Mouse (Mus musculus) heart, postnatal 14 days (tissue): ENCODE data around the gene Capn8. TPM values are rescaled to one million over a fixed set of nuclear protein-coding genes. Genes with fewer than 3 reads are reported as not detected.
A peak's percentile ranks its signal among the peaks of the same experiment; 100 is the strongest.

Experiments used
- DNase-seq, 2 experiments: peaks; one replicate each; pipeline ENCODE4 v3.0.0; 2021 to 2022
- intact Hi-C: fragments of 180-260 bp; cut with DNase I; formaldehyde crosslinking; loops from one replicate; pipeline ENCODE4 v1.15.1; 2025
- total RNA-seq, 2 experiments: library from RNA; stranded (reverse); gene quantifications; 2 replicates each; pipeline ENCODE4 v1.2.3; 2021

Gene Capn8
- total RNA-seq, 2 experiments from 2014 or later, result not detected

DNA sequence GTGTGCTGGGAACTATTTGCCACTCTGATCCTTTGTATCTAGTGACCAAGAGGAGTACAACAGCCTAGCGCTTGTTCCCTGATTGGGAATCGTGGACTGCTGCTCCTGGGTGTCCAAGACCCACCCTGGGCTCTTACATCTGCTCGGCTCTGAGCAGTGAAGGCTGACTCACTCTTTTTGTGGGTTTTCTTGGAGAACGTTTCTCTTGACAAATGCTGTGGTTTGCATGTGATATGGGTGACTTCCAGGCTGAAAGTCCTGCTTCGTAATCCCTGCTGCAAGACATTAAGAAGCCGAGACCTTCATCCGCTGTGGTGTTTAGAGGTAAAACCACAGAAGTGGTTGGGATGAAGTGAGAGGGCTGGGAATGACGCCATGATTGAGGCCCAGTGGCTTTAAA, 21.7 kb upstream of the Capn8 start:
- DNase-seq, result no peak
- intact Hi-C loops, result no loop called here

DNA sequence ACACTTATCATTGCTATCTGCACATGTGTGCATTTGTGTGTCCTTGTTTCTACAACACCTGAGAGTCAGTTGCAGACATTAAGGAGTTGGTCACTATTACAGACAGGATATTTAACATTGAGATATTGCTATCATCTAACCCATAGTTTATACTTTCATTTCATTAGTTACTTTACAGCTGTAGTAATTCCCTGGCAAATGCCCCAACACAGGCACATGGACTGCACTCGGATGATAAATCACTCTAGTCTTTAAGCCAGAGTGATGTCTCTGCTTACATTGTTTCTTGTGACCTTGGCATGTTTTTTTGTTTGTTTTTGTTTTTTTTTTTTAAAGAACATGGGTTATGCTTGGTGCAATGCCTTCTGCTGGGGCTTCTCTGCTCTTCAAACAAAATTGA, 20.9 kb upstream of the Capn8 start:
- intact Hi-C loops, result no loop called here
- DNase-seq, result no peak

DNA sequence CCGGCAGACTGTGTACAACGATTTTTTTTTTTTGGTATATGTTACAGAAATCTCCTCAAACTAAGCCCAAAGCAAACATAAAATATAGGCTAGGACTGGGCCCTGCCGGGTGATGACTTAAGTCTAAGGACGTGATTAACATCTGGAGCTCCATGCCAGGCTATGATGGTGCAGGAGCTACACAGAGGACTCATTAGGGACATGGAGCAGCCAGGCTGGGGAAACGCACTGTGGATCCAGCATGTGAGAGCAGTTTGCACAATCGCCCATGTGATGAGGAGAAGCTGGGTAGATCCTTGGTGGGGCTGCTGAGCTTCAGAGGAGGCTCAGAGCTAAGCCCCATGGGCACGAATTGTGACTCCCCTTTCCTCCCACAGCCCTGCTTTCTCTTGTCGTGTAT, 14.0 kb upstream of the Capn8 start:
- DNase-seq, result no peak
- intact Hi-C loops, result loop anchor here (5.0 to 10.0 kb wide), 2 partner anchors 687 to 724 kb away; no protein-coding TSS in a partner anchor

DNA sequence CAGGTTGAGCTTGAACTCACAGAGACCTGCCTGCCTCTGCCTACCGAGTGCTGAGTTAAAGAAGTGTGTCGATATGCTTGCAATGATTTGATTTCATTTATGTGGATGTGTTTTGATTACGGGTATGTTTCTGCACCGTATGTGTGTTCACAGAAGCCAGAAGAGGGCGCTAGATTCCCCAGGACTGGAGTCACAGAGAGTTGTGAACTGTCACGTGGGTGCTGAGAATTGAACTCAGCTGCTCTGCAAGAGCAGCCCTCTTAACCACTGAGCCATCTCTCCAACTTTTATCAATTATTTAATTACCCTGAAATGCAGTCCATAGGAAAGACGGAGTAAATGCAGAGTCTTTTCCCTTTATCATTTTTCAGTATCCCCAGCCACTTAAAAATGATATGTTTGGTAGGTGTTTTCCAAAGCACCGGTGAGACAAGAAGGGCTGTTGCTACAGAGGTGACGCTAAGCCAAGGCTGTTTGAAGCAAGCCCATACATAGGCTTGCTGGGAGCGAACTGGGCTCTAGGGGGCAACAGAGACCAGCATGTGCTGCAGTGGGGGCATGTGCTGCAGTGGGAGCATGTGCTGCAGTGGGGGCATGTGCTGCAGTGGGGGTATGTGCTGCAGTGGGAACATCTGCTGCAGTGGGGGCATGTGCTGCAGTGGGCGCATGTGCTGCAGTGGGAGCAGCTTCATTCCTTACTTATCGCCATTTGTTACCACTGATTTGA, 11.0 kb upstream of the Capn8 start:
- peak; percentile 57 to 72 for DNase-seq
- intact Hi-C loops, result loop anchor here (2.0 to 10.0 kb wide), 4 partner anchors 239 to 721 kb away; no protein-coding TSS in a partner anchor

DNA sequence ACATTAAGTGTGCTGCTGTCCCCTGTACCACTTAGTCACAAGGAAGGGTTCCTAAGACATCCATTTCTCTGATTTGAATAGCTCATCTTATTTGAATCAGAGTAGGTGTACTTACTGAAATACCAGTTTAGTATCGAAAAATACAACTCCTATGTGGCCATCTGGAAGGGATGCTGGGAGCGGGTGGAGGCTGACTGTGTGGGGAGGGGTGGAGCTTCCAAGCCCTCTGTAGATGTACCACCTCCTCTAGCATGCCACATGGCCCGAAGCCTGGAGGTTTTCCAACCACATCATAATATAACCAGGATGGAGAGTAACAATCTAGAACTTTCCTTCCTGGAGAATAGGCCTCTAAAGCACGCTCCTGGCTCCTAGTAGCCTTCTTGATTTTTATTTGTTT, 6.5 kb upstream of the Capn8 start:
- no peak for DNase-seq
- intact Hi-C loops, result loop anchor here (10.0 kb wide), 1 partner anchor 717 kb away; no protein-coding TSS in a partner anchor

DNA sequence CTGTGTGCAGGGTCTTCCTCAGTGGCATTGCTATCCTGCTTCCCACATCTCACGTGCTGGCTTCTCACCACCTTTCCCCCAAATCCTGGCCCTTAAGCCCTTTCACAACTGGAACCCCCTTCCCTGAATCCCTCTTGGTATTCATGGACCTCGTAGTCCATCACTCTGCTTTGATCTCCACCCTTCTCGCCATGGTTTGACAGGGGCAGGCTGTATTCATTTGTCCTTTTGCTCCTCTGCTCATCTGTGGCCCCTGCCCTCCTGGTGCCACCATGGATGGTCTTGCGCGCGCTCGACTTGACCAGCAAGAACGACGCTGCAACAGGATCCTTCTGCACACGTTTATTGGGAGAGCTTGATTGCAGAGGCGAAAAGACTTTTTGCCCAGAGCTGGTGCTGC, 5.3 kb upstream of the Capn8 start:
- DNase-seq, result no peak
- intact Hi-C loops, result loop anchor here (10.0 kb wide), 1 partner anchor 715 kb away; no protein-coding TSS in a partner anchor

DNA sequence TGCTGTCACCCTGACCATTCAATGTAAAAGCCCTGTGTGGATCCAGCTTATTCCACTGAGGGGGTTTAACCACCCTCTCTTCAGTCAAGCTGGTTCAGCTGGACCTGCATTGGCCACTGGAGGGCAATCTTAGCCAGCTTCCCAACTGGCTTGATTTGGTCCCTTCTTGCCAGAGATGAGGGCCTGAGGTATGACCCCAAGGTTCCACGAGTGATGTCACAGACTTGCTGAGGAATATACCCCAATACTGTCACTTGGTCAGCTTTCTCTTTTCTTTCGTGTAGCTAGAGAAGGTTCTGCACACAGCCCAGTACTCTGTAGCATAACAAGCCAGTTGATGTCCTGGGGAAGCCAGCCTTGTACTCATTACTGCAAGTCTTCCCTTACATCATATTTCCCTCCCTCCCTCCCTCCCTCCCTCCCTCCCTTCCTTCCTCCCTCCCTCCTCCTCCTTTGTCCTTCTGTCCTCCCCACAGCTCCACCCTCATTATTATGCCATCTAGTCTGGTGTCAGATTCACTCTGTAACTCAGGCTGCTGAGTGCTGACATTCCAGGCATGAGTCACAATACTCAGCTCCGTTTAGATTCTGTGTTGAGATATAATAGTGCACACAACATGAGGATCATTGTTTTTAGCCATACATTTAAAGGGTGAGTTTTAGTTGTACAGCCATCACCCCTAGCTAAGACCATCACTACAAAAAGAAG, 4.3 kb upstream of the Capn8 start:
- peak; percentile 39 to 64 for DNase-seq
- intact Hi-C loops, result loop anchor here (2.0 to 5.0 kb wide), 2 partner anchors 97 to 334 kb away; no protein-coding TSS in a partner anchor

DNA sequence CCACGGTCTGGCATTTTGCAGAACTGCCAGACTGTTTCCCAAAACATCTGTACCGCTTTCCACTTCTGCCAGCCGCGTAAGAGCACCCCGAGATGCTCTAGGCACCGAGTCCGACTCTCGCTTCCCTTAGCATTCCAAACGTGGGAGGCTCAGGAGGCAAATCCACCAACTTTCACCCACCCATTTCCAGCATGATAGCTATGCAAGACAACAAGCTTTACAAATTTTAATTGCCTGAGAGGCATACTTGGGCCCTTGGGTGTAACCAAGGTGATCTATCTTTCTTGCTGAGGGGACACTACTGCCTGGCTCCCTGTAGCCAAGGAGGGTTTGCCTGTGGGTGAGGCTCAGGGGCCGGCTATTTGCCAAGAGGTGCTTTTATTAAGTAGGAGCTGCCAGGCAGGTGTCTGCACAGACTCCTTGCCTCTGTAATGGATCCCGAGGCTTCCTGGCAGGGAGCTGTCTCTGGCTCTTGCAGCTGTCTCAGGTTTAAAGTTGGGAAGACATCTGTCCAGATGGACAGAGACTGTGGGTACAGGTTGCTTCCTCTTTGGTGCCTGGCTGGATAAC, 2.8 kb upstream of the Capn8 start:
- intact Hi-C loops, result loop anchor here (2.0 to 5.0 kb wide), 3 partner anchors 95 to 333 kb away; no protein-coding TSS in a partner anchor
- DNase-seq, result no peak

DNA sequence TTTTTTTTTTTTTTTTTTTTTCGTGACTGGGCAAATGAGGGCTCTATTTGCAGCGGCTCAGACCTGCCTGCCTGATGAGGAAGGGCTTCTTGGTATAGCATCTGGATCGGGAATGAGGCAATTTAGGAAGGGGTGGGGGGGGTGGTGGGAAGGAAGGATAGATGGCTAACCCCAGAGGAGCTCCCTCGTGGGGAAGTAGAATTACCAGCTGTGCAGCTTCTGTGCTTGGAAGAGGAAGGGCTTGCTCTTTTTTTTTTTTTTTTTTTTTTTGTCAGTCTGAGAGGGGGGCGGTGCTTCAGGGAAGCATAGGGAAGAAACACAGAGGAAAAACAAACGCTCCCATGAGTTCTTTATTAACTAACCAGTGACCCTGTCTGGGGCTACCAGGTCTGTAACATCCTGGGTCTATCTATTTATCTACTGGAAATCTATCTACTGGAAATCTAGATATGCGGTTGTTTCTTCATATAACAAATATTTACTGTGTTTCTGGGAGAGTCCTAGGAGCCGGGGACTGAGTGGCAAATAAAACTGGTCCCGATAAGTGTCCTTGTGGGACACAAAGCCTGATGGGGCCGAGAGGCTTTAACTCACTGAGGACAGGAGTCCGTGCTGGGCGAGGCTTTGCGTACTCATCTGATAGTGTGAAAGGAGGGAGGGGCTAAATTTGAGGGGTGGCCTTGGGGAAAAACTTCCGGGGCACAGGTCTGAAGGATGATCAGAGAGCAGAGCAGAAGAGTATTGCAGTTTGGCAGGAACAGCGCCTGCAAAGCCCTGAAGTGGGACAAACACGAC, 2.0 kb upstream of the Capn8 start:
- DNase-seq, result no peak
- intact Hi-C loops, result loop anchor here (2.0 to 5.0 kb wide), 2 partner anchors 95 to 230 kb away; no protein-coding TSS in a partner anchor

DNA sequence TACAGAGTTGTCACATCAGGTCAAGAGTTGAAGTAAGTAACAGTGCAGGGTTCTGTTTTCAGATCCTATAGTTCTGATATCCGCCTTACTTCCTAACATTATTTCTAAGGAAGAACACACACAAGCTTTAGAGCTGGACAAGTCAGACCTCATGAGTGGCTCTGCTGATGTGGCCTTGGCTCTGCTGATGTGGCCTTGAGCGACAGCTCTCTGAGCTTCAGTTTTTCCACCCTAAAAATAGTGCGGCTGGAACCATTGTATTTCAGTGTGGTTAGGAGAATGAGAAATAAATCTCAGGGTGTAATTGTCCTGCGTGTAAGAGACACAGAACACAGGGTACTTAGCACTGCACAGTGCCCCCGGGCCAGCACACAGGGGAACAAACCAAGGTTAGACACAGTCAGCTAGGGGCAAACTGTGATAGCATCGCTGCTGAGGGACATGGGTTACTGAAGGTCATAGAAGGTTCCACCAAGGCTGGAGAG, 586 bp downstream of the Capn8 start:
- intact Hi-C loops, result no loop called here

DNA sequence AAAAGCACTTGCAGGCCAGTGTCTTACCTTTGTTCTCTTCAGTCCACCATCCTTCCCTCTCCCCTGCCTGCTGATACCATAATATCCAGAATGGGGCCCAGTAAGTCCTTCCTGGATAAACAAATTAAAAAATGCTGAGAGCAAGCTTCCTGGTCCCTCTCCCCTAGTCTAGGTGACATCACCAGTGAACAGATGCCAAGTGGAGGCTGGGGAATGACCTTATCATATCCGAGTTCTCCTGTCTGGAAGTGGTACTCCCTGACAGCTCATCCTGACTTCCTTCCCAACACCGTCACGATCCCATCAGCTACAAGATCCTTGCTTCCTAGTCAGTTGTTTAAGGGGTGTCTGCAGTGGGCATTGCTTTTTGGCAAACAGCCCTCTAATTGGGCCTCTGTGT, 6.3 kb downstream of the Capn8 start:
- intact Hi-C loops, result no loop called here
- DNase-seq, result peak in 1 of 2 experiments; percentile 45

More for the DNA sequence above, 586 bp downstream of the Capn8 start:
- DNase-seq, result no peak

DNA sequence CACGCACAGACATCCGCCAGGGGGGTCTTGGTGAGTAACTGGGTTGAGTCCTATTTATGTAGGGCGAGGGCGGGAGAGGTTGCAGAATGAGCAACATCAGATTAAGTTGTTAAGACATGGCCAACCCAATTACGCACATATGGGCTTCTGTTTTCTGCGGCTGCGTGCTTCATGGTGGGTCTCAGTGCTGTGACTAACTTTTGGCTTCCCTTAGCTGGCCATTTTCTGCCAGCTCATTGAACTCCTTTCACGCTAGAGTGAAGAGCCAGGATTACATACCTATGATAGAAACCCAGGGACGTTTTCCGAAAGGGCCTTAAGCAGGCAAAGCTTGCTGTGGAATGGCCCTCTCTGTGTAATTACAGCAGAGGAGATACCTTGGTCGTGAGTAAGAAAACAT, 7.2 kb downstream of the Capn8 start:
- intact Hi-C loops, result no loop called here
- no peak for DNase-seq

DNA sequence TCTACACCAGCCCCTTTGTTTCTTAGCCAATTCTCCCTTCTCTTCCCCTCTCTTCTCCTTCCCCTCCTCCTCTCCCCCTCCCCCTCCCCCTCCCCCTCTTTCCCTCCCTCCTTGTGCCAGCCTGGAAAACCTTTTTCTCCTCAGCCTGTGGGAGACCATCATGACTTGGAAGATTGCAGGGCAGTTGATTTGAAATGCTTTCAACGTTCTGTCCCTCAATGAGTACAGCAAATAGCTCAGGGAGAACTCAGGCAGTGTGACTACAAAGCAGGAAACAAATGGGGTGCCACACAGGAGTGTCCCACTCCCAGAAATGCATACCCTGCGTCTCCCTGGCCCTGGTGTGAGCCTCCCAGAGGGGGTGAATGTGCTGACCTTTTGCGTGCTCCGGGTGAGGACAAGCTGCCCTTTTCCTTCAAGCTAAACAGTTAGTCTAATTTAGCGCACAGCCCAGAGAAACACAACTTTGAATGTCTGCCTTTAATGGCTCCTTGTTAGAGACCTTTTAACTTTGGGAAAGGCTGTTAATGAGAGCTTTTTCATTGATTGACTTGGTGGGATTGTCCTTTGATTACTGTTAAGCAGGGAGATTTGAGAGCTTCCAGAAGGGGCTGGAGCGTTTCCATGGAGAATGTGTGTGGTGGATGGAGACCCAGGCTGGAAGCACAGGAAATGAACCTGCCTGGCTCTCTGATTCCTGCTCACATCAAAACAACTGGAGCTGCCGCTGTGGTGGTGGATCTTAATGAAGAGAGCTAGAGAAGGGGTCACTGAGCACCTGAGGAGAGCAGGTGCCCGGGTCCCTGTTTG, 9.3 kb downstream of the Capn8 start:
- no peak for DNase-seq

DNA sequence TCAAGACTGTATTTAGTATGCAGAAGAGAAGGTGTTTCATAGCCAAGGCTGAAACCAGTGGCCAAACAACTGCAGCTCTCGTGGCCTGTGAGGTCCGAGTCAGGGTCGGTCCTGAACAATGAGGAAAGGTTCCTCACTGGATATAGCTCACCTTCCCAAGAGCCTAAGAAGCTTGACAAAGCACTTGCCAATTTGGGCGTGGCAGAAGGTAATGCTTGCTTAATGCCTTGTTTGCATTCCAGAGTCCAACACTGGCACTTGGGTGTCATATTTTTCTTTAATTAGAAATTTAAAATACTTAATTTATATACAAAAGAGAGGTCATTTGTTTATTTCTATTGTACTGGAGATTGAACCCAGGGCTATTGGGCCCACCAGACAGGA, 9.9 kb downstream of the Capn8 start:
- no peak for DNase-seq
- intact Hi-C loops, result no loop called here

More for the DNA sequence above, 9.3 kb downstream of the Capn8 start:
- intact Hi-C loops, result no loop called here

DNA sequence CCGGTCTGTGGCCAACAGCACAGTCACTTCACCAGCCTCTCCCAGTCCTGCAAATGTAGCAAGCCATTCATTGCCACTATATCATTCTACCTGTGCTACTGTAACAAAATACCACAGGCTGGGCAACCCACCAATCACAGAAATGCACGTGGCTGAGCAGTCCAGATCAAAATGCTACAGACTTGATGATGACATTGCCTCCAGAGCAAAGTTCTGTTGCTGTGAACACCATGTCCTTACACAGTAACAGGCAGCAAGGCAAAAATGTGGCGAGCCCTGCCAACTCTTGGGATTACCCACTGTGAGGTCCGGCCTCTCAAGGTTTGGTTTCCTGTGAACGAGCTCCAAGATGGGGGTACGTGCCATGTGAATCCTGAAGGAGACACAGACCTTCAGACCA, 19.4 kb downstream of the Capn8 start:
- no peak for DNase-seq
- intact Hi-C loops, result no loop called here

DNA sequence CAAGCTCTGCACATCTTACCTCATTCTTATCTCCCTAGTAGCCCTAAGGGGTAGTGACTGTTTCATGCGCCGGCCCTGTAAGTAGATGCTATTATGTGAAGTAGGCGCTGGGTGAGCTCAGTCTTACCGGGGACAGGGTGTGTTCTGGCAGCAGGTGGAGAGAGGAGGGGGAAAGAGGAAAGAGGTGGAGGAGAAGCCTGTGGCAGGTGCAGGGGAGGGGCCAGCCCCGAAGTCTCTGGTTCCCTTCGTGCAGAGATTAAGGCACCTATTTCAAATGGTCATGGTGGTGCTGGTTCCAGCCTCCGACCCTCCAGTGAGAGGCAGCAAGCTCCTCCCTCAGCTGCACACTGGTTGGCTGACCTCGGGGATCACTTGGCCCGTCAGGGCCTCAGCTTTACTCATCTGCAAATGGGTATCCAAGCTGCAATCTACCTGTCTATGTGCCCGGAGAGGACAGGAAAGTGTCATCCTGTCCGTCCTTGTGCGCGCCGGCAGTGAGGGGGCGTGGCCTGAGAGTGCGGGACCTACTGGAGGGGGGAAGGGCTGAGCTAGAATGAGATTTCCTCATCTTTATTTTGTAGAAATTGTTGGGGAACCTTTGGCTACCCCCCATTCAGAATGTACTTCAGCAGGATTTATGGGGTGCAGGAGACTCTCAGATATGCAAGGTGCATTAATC, 20.5 kb downstream of the Capn8 start:
- intact Hi-C loops, result no loop called here
- DNase-seq, result no peak

DNA sequence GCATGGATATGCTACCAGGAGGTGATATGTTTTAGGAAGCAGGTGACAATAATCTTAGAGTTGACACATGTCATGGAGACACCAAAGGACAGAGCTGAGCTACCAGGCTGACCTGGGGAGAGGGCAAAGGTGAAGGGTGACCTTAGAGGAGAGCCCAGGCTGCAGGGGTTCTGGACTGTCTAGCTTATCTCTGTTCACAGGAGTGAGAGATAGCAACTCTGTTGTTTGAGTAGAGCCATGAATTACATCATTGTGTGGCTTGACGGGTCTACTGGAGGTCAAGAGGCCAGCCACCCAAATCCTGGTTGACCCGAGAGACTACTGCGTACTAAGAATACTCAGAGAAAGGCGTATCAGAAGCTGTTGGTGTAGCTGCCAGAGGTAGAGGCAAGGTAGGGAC, 22.9 kb downstream of the Capn8 start:
- no peak for DNase-seq
- intact Hi-C loops, result no loop called here

DNA sequence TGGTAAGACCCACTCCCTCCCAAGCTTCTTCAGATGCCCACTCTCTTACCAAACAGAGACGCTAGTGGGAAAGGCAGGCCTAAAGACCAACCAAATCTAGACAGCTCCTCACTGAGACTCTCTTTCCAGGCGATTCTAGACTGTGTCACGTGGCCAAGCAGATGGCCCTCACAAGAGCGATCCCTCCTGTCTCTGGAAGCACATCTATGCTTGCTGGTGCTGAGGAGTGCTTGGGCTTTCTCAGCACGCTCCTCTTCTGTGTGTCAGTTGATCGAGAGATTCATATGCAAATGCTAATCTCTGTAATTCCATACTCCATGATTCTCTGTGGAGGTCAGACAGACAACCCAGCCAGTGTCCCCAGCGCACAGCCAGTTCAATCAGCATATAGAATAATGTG, 26.7 kb downstream of the Capn8 start:
- intact Hi-C loops, result no loop called here
- DNase-seq, result no peak

DNA sequence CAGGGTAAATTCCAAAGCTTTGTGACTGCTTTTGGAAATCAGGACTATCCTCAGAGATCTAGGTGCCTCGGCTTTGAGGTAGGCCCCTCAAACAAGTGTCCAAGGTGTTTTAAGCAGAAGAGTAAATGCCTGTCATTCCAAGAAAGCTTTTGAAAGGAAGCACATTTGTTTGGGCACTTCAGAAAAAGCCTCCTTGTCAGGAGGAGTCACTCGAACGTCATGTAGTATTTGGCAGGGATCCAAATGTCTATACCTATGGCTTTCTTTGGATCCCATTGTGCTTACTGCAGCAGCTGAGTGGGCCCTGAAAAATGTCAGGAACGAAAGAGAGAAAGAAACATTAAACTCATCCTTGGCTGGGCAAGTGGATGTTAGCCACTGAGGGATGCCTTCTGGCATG, 27.6 kb downstream of the Capn8 start:
- no peak for DNase-seq
- intact Hi-C loops, result no loop called here
